Mouse (Mus musculus) leukemia stem cell, adult 10-12 weeks (primary cell): Measurements from ENCODE around the gene Acsf2. TPM values are rescaled to one million over a fixed set of nuclear protein-coding genes. Genes with fewer than 3 reads are reported as not detected.

Experiments used
- polyA plus RNA-seq: library from polyadenylated mRNA; stranded (reverse); fragments of >175 nt; gene quantifications from 2 replicates; pipeline ENCODE4 v1.2.3, GENCODE M21; 2012; ENCODE audit warnings: low replicate concordance

The Acsf2 gene
- 52.4 and 61.1 TPM in 2 replicates for polyA plus RNA-seq

DNA sequence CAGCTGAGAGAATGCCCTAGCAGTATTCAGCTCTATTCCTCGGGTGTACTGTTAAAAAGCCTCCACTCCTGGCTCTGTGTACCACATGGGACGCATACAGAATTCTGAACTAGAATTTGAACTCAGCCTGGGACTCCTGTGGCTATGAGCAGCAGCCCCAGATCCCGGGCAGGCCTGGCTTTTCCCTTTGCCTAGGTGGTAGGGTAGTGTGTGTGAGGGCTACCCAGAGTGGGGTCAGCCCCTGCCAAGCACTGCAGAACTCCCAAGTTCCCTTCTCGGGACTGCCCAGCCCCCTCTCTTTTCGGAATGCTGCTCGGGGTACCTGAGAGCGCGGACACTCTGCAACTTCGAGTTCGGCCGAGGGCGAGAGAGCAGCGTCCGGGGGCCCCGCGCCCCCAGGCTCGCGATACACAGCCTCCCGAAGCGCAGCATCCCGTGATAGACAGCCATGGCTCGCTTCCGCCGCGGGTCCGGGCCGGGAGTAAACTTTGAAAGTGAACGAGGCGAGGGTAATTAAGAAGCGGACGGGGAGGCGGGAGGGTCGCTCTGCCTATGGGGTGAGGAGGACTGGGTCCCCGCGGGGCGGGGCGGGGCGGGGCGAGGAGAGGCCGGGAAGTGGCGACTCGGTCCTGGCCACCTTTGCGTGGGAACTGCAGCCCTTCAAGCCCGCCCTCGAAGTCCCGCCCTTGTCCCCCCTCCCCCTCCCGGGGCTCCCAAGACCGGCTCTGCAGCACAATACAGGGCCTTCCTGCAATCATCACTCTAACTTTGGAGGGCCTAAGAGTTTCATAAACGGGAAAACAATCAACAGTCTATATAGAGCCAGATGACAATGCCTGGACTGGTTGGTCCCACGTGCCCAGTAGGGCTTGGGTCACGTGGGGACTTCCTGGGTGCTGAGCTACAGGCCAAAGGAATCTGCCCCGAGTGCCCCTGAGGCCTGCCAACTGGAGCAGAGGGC is at the start of gene Acsf2:
TSS of gene Acsf2 (minus strand) at position 551 of the 961 bp plus-strand sequence.

GRCm38 (mm10) chr11:94629199-94629883 is 27.7 kb upstream of the Acsf2 start, which contains the start of gene Lrrc59:
Lrrc59 (plus strand) TSS chr11:94629767.

GRCm38 (mm10) chr11:94564437-94565150 is 37.1 kb downstream of the Acsf2 start, which contains the start of gene Chad:
Chad (plus strand) TSS chr11:94565047.

GRCm38 (mm10) chr11:94548888-94549690 is 52.6 kb downstream of the Acsf2 start, which contains the start of gene Rsad1:
Rsad1 (minus strand) TSS chr11:94549255.

GRCm38 (mm10) chr11:94521219-94521843 is 80.3 kb downstream of the Acsf2 start, which contains the start of gene Mycbpap:
Mycbpap (minus strand) TSS chr11:94521742.

Other genes with a start within 250 kb of the Acsf2 start
- gene Abcc3, start 208.9 kb downstream of the Acsf2 start, polyA plus RNA-seq: 2.4 and 6.9 TPM in 2 replicates
- gene Cacna1g, start 127.7 kb downstream of the Acsf2 start, polyA plus RNA-seq: 10.0 and 13.3 TPM in 2 replicates
- not detected in 2 replicates for gene Spata20, start 115.7 kb downstream of the Acsf2 start, polyA plus RNA-seq
- not detected in 2 replicates for gene Epn3, start 101.9 kb downstream of the Acsf2 start, polyA plus RNA-seq
- gene Mycbpap, start 80.1 kb downstream of the Acsf2 start, polyA plus RNA-seq: not detected in 2 replicates
- 0.38 and 0.81 TPM in 2 replicates for gene Rsad1, start 52.6 kb downstream of the Acsf2 start, polyA plus RNA-seq
- 0.27 TPM in 1 of 2 replicates, not detected in the other for gene Chad, start 36.8 kb downstream of the Acsf2 start, polyA plus RNA-seq
- gene Lrrc59, start 27.9 kb upstream of the Acsf2 start, polyA plus RNA-seq: 108 and 211 TPM in 2 replicates
- 24.1 and 26.9 TPM in 2 replicates for gene Mrpl27, start 51.9 kb upstream of the Acsf2 start, polyA plus RNA-seq
- 3.7 and 12.1 TPM in 2 replicates for gene Eme1, start 52.1 kb upstream of the Acsf2 start, polyA plus RNA-seq
- 11.8 and 17.3 TPM in 2 replicates for gene Xylt2, start 75.6 kb upstream of the Acsf2 start, polyA plus RNA-seq
- not detected in 2 replicates for gene Gm11541, start 102.6 kb upstream of the Acsf2 start, polyA plus RNA-seq
- gene Cdc34b, start 139.9 kb upstream of the Acsf2 start, polyA plus RNA-seq: not detected in 2 replicates
- not detected in 2 replicates for gene Tmem92, start 180.8 kb upstream of the Acsf2 start, polyA plus RNA-seq